Mouse (Mus musculus) intestine, embryonic 14.5 days (tissue): ENCODE measurements around the gene Hist1h4c. TPM values are rescaled to one million over a fixed set of nuclear protein-coding genes. Genes with fewer than 3 reads are reported as not detected.
"Not testable (repeated sequence)": the region's sequence is repeated elsewhere in the genome, so short reads cannot be mapped to it uniquely, and the experiment has no call there.

Experiments
- ATAC-seq: fragments of 200-750 bp; cut with Nextera tagmentation; replicated peaks from 2 replicates; pipeline ENCODE4 v1.8.0; 2017; ENCODE audit warnings: low read depth, moderate number of reproducible peaks, moderate TSS enrichment, moderate library complexity; ENCODE audit not compliant: low FRiP score, low TSS enrichment
- DNase-seq: peaks from one replicate; pipeline ENCODE4 v3.0.0-alpha.2; 2018; ENCODE audit warnings: low spot score
- H3K27ac ChIP-seq: fragments of 300-500 bp; sonication (generic); 2 replicates; pipeline ENCODE4 v1.5.1; 2014; ENCODE audit warnings: low read depth, mild to moderate bottlenecking, control low read depth
- H3K27me3 ChIP-seq: fragments of 300-500 bp; sonication (generic); replicated peaks from 2 replicates; pipeline ENCODE4 v1.6.1; 2014; ENCODE audit warnings: low read length, control low read depth; ENCODE audit not compliant: control insufficient read depth, insufficient read depth
- H3K36me3 ChIP-seq: fragments of 300-500 bp; sonication (generic); 2 replicates; pipeline ENCODE4 v1.6.1; 2014; ENCODE audit warnings: low read length, control low read depth; ENCODE audit not compliant: control insufficient read depth, insufficient read depth
- H3K4me1 ChIP-seq: fragments of 300-500 bp; sonication (generic); replicated peaks from 2 replicates; pipeline ENCODE4 v1.6.1; 2014; ENCODE audit warnings: low read length, control low read depth, mixed read lengths; ENCODE audit not compliant: control insufficient read depth, insufficient read depth
- H3K4me2 ChIP-seq: fragments of 300-500 bp; sonication (generic); 2 replicates; pipeline ENCODE4 v1.6.1; 2014; ENCODE audit warnings: low read length
- H3K4me3 ChIP-seq: fragments of 300-500 bp; sonication (generic); 2 replicates; pipeline ENCODE4 v1.5.1; 2014; ENCODE audit warnings: low read depth, low read length, control low read depth, mixed read lengths
- H3K9ac ChIP-seq: fragments of 300-500 bp; sonication (generic); 2 replicates; pipeline ENCODE4 v1.6.1; 2014; ENCODE audit warnings: mild to moderate bottlenecking, low read length
- H3K9me3 ChIP-seq: fragments of 300-500 bp; sonication (generic); 2 replicates; pipeline ENCODE4 v1.6.1; 2016; ENCODE audit warnings: low read length, control low read depth; ENCODE audit not compliant: control insufficient read depth
- WGBS: fragments of 180-500 bp; shearing (Covaris S2); extraction: QIAGEN DNeasy Blood & Tissue Kit; methylation state at CpG from one replicate; pipeline ENCODE4 v1.1.7; 2014; 5-methylcytosine and 5-hydroxymethylcytosine counted together
- polyA plus RNA-seq: library from polyadenylated mRNA; unstranded; fragments of >200 nt; fragmentation: Nextera tagmentation; extraction: Ambion mirVana; gene quantifications from 2 replicates; pipeline ENCODE4 v1.2.1, GENCODE M21; 2014

Hist1h4c gene
- polyA plus RNA-seq, 1 experiment from 2014 or later, result 6.7 TPM

DNA sequence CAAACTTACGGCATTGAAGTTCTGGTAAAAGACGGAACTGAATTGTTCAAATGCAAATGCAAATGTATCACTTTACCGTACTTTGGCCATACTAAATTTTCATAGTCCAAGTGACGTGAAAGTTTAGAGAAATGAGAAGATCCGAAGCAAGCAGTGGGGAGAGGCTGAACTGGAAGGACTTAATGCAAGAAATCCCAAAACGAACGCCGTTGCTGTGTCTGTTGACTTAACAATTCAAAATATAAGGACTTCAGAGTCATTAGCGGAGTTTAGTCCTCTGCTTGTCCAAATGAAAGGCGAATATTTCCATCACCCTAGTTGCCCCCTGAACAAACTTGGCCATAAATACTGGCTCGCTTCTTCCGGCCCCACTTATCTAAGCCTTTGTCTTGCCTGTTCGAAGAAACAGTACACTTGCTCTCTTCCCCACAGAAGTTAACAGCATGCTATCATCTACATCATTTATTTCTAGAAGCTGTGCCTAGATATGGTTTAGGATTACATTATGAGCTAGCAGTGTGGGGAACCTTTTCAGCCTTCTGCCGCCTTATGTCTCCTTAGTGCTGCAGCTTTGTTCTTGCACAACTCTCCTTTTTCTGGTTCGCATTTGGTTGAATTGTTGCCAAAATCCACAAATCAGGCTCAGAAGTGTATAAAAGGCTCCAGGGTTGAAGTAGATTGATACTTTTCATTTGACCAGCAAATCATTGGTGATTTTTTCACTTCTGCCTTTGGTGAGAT lies 13.0 kb downstream of the Hist1h4c start:
- Histone ChIP-seq H3K36me3 (no peaks in the 10 kb centered on the region), H3K9ac (peak overlapping the region; percentile 82), H3K27me3 (no peaks in the 10 kb centered on the region), H3K9me3 (no peaks in the 10 kb centered on the region), H3K4me3 (peak overlapping the region; percentile 46), H3K4me2 (peak overlapping the region; percentile 72), H3K4me1 (peaks cover 4% of the 10 kb centered on the region; the same call in 1 of the 2 replicates), H3K27ac (peak overlapping the region; percentile 99)
- DNase-seq, result peak; percentile 76
- WGBS, result 4% methylated on average over 15 of the region's 15 CpGs
- no peak for ATAC-seq

DNA sequence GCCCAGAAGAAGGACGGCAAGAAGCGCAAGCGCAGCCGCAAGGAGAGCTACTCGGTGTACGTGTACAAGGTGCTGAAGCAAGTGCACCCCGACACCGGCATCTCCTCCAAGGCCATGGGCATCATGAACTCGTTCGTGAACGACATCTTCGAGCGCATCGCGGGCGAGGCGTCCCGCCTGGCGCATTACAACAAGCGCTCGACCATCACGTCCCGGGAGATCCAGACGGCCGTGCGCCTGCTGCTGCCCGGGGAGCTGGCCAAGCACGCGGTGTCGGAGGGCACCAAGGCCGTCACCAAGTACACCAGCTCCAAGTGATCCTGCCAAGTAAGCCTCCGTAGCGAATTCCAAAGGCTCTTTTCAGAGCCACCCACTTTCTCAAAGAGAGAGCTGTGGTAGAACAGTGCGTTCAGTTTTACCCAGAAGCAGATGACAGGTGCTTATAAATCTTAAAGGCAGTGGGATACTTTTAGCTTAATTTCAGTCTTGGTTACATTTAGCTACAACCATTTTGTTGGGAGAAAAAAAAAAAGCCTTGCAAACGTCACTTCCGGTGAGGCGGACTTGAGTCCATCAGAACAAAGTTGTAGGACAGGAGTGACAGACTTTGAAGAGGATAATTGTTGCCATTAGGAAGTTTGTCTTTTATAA lies 13.8 kb downstream of the Hist1h4c start:
- DNase-seq (peak; percentile 85), ATAC-seq (peak; percentile 14)
- Histone ChIP-seq H3K9ac (peak overlapping the region; percentile 82), H3K4me3 (peak overlapping the region; percentile 46), H3K27ac (peak overlapping the region; percentile 99), H3K4me2 (peak overlapping the region; percentile 72)
- WGBS, result 0% methylated on average over 11 of the region's 37 CpGs
- H3K9me3 ChIP-seq, H3K27me3 ChIP-seq, H3K36me3 ChIP-seq, H3K4me1 ChIP-seq: not testable (repeated sequence)

DNA sequence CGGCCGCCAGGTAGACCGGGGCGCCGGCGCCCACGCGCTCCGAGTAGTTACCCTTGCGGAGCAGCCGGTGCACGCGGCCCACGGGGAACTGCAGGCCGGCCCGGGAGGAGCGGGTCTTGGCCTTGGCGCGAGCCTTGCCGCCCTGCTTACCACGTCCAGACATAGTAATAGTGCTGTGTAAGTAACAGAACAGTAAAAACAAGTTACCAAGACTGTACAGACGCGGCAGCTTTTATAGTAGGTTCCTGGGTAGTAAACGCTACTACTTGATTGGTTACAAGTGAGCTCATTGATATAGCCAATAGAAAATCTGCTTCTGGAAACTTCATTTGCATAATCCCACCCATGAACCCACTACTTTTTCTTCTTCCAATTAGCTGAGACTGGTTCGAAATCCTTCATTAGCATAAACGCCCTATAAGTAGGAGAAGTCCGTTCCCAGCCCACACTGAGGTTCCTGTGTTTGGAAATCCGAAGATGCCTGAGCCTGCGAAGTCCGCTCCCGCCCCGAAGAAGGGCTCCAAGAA lies 14.4 kb downstream of the Hist1h4c start, which contains the start of the genes Hist1h2ac and Hist1h2bc:
Gene Hist1h2ac (minus strand): TSS at position 194 of the 527 bp plus-strand sequence.
Gene Hist1h2bc (plus strand): TSS at position 445 of the 527 bp plus-strand sequence.
- WGBS, result 0% methylated on average over 32 of the region's 32 CpGs

DNA sequence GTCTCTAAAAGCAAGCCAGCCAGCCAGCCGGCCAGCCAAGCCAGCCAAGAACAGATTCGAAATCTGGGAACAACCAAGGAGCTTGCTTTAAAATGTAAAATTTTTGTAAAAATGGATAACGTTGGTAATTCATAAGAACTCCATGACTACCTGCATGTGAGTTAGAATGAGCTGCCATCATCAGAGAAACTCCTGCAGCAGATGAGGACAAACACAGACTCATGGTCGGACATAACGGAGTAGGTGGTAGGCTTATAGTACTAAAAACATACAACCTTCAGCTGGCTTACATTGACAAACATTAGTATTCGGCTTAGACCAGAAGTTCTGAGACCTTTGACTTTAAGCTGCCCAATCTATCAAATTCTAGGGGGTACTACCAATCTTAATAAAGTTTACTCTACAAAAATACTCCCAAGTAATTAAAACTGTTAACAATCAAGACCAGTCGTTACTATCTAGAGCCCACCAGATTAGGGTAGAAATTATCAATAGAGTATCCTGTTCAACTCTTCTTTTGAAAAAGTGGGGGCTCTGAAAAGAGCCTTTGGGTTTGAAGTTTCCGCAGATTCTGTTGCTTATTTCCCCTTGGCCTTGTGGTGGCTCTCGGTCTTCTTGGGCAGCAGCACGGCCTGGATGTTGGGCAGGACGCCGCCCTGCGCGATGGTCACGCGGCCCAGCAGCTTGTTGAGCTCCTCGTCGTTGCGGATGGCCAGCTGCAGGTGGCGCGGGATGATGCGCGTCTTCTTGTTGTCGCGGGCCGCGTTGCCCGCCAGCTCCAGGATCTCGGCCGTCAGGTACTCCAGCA lies 15.1 kb downstream of the Hist1h4c start:
- Histone ChIP-seq H3K27ac (peak overlapping the region; percentile 99), H3K4me2 (peak overlapping the region; percentile 49), H3K9ac (peak overlapping the region; percentile 55), H3K4me3 (peak overlapping the region; percentile 45)
- peak; percentile 33; the same call in 1 of the 2 replicates for ATAC-seq
- WGBS, result 12% methylated on average over 12 of the region's 30 CpGs
- H3K27me3 ChIP-seq, DNase-seq, H3K4me1 ChIP-seq, H3K36me3 ChIP-seq, H3K9me3 ChIP-seq: not testable (repeated sequence)

More for the DNA sequence above, 14.4 kb downstream of the Hist1h4c start, which contains the start of the genes Hist1h2ac and Hist1h2bc:
- H3K4me3 ChIP-seq, result peak within 1 kb of the TSS; percentile 46
- peak within 1 kb of the TSS; percentile 82 for H3K9ac ChIP-seq
- no peaks in the 10 kb centered on the region for H3K36me3 ChIP-seq
- DNase-seq (peak; percentile 94), ATAC-seq (peak; percentile 98)
- H3K27me3 ChIP-seq, result no peaks in the 10 kb centered on the region
- peaks cover 4% of the 10 kb centered on the region; the same call in 1 of the 2 replicates for H3K4me1 ChIP-seq
- H3K9me3 ChIP-seq, result no peaks in the 10 kb centered on the region
- H3K4me2 ChIP-seq, result peak within 1 kb of the TSS; percentile 72
- H3K27ac ChIP-seq, result peak within 1 kb of the TSS; percentile 99

DNA sequence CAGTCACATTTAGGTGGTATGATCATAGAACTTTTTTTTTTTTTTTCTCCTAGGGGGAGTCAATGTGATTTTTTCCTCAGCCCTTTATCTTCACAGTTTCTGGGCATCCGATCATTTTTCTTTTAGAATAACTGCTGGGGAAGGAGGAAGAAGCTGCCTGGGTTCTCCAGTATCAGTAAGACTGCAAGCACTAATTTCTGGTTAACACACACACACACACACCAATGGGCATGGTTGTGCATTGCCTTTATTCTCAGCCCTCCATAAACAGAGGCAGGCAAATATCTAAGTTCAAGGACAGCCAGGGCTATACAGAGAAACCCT lies 15.7 kb downstream of the Hist1h4c start:
- 21% methylated on average over 1 of the region's 1 CpGs for WGBS
- Histone ChIP-seq H3K4me3 (peak overlapping the region; percentile 45), H3K27me3 (no peaks in the 10 kb centered on the region), H3K4me2 (peak overlapping the region; percentile 49), H3K9me3 (no peaks in the 10 kb centered on the region), H3K9ac (peak overlapping the region; percentile 55), H3K36me3 (no peaks in the 10 kb centered on the region), H3K4me1 (peaks cover 4% of the 10 kb centered on the region; the same call in 1 of the 2 replicates), H3K27ac (peak overlapping the region; percentile 99)
- ATAC-seq, result no peak
- DNase-seq, result peak; percentile 76

DNA sequence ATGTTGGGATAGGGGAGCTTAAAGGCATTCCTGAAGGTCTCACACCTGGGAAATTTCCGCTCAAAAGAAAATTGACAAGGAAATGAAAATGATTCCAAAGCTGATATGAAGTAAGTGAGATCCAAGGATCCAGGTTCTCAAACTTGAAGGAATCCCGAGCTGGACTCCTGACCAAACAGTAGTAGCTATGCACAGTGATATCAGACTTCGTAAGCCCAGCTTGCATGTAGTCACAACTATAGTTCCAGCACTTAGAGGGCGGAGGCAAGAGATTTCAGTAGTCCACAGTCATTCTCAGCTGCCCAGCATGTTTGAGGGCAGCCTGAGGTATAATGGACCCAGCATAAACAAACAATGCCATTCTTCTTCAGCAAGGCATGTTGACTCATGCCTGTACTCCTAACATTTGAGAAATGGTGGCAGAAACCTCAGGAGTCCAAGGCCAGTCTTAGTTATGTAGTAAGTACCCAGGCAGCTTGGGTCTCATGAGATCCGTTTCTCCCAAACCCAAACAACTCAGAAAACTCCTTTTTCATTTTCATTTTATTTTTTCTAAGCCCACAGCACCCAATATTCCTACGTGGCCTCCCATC lies 16.2 kb downstream of the Hist1h4c start:
- ATAC-seq (no peak), DNase-seq (no peak)
- no peaks in the 10 kb centered on the region for H3K27me3 ChIP-seq
- no peaks in the 10 kb centered on the region for H3K9me3 ChIP-seq
- 0 out of 2 replicates have a peak overlapping the region, but pooled peaks have one; percentile 49 for H3K4me2 ChIP-seq
- H3K4me1 ChIP-seq, result peaks cover 4% of the 10 kb centered on the region; the same call in 1 of the 2 replicates
- H3K27ac ChIP-seq, result peak overlapping the region; percentile 99; the same call in 1 of the 2 replicates
- no peak overlapping the region; the same call in 1 of the 2 replicates for H3K4me3 ChIP-seq
- WGBS, result 78% methylated on average over 6 of the region's 6 CpGs
- no peak overlapping the region for H3K9ac ChIP-seq
- no peaks in the 10 kb centered on the region for H3K36me3 ChIP-seq

DNA sequence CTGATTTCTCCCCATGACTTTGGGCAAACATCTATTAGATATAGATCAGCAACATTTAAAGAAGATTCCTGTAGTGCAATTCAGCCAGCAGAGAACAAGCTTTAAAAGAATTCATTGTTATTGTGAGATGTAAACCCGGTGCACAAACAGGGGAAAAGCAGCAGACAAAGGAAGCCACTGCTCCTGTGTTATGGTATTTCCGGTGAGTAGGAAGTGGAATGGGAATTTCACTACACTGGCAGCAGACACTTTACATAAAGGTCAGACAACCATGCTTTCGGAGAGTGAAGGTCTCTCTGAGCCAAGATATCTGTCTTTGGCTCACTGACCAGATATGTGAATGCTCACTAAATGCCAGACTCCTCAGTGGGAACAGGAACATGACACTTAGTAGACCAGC lies 35.7 kb downstream of the Hist1h4c start:
- Histone ChIP-seq H3K27ac (no peak overlapping the region), H3K9ac (no peak overlapping the region), H3K4me3 (no peak overlapping the region), H3K36me3 (no peaks in the 10 kb centered on the region), H3K4me2 (no peak overlapping the region), H3K4me1 (no peaks in the 10 kb centered on the region), H3K9me3 (no peaks in the 10 kb centered on the region), H3K27me3 (no peaks in the 10 kb centered on the region)
- ATAC-seq (no peak), DNase-seq (no peak)
- 59% methylated on average over 3 of the region's 3 CpGs for WGBS
